Mouse (Mus musculus) stomach, postnatal 0 days (tissue): ENCODE measurements around the gene Parp12. TPM values are rescaled to one million over a fixed set of nuclear protein-coding genes. Genes with fewer than 3 reads are reported as not detected.

Source experiments
- ATAC-seq: fragments of 200-750 bp; cut with Nextera tagmentation; 2 replicates; pipeline ENCODE4 v1.8.0; 2017; ENCODE audit not compliant: low FRiP score, low TSS enrichment
- DNase-seq: peaks from one replicate; pipeline ENCODE4 v3.0.0-alpha.2; 2016; ENCODE audit warnings: low spot score
- H3K27ac ChIP-seq: fragments of 300-500 bp; sonication (generic); replicated peaks from 2 replicates; pipeline ENCODE4 v1.5.1; 2014; ENCODE audit warnings: mild to moderate bottlenecking, control low read depth
- H3K27me3 ChIP-seq: fragments of 300-500 bp; sonication (generic); 2 replicates; pipeline ENCODE4 v1.6.1; 2014; ENCODE audit warnings: low read length; ENCODE audit not compliant: control insufficient read depth, insufficient read depth
- H3K36me3 ChIP-seq: fragments of 300-500 bp; sonication (generic); 2 replicates; pipeline ENCODE4 v1.6.1; 2014; ENCODE audit warnings: low read length, mixed read lengths; ENCODE audit not compliant: control insufficient read depth, insufficient read depth
- H3K4me1 ChIP-seq: fragments of 300-500 bp; sonication (generic); replicated peaks from 2 replicates; pipeline ENCODE4 v1.6.1; 2014; ENCODE audit warnings: antibody characterized with exemption; ENCODE audit not compliant: control insufficient read depth, insufficient read depth
- H3K4me2 ChIP-seq: fragments of 300-500 bp; sonication (generic); replicated peaks from 2 replicates; pipeline ENCODE4 v1.6.1; 2014; ENCODE audit warnings: low read depth, mild to moderate bottlenecking, control low read depth, moderate library complexity
- H3K4me3 ChIP-seq: fragments of 300-500 bp; sonication (generic); 2 replicates; pipeline ENCODE4 v1.5.1; 2014; ENCODE audit warnings: low read depth, low read length, control low read depth
- H3K9ac ChIP-seq: fragments of 300-500 bp; sonication (generic); 2 replicates; pipeline ENCODE4 v1.6.1; 2014; ENCODE audit warnings: mild to moderate bottlenecking, low read length, control low read depth, mixed read lengths
- H3K9me3 ChIP-seq: fragments of 300-500 bp; sonication (generic); 2 replicates; pipeline ENCODE4 v1.6.1; 2016; ENCODE audit warnings: low read length; ENCODE audit not compliant: control insufficient read depth
- CTCF ChIP-seq: IDR thresholded peaks from 2 replicates; pipeline ENCODE4 v1.5.1; 2016; ENCODE audit warnings: antibody characterized with exemption, low read depth, mild to moderate bottlenecking, moderate library complexity
- EP300 ChIP-seq: optimal IDR thresholded peaks from 2 replicates; pipeline ENCODE3; 2016; ENCODE audit warnings: antibody characterized with exemption
- WGBS: fragments of 180-500 bp; shearing (Covaris S2); extraction: QIAGEN DNeasy Blood & Tissue Kit; methylation state at CpG from one replicate; pipeline ENCODE4 v1.1.7; 2014; 5-methylcytosine and 5-hydroxymethylcytosine counted together
- polyA plus RNA-seq: library from polyadenylated mRNA; unstranded; fragments of >200 nt; fragmentation: Nextera tagmentation; extraction: Ambion mirVana; gene quantifications from 2 replicates; pipeline ENCODE4 v1.2.1, GENCODE M21; 2015

The Parp12 gene
- polyA plus RNA-seq, 1 experiment from 2014 or later: 10.1 TPM

GRCm38 (mm10) chr6:39050836-39051235 lies 67.3 kb downstream of the Parp12 start:
- TF ChIP-seq CTCF (no peak), EP300 (no peak)
- Histone ChIP-seq H3K4me3 (no peak overlapping the region), H3K27me3 (no peaks in the 10 kb centered on the region), H3K9me3 (no peaks in the 10 kb centered on the region), H3K4me2 (no peak overlapping the region), H3K27ac (no peak overlapping the region), H3K36me3 (no peaks in the 10 kb centered on the region), H3K4me1 (no peaks in the 10 kb centered on the region; the same call in 1 of the 2 replicates), H3K9ac (no peak overlapping the region)
- WGBS: 35% methylated on average over 6 of the region's 6 CpGs
- ATAC-seq (peak; percentile 25; the same call in 1 of the 2 replicates), DNase-seq (no peak)

- 68% methylated on average over 5 of the region's 5 CpGs for WGBS
- no peaks in the 10 kb centered on the region for H3K9me3 ChIP-seq
Observed at GRCm38 (mm10) chr6:39049141-39049540, 69.0 kb downstream of the Parp12 start.

GRCm38 (mm10) chr6:39040451-39040850 lies 77.7 kb downstream of the Parp12 start:
- Histone ChIP-seq H3K9ac (no peak overlapping the region), H3K4me3 (no peak overlapping the region), H3K9me3 (no peaks in the 10 kb centered on the region), H3K27me3 (no peaks in the 10 kb centered on the region), H3K4me1 (no peaks in the 10 kb centered on the region), H3K36me3 (no peaks in the 10 kb centered on the region), H3K27ac (no peak overlapping the region), H3K4me2 (no peak overlapping the region)
- no peak for TF ChIP-seq EP300
- TF ChIP-seq CTCF: no peak
- WGBS: 64% methylated on average over 9 of the region's 9 CpGs
- ATAC-seq: no peak
- no peak for DNase-seq

More at GRCm38 (mm10) chr6:39049141-39049540, 69.0 kb downstream of the Parp12 start:
- Histone ChIP-seq H3K27me3 (no peaks in the 10 kb centered on the region), H3K4me1 (no peaks in the 10 kb centered on the region; the same call in 1 of the 2 replicates), H3K9ac (no peak overlapping the region), H3K36me3 (no peaks in the 10 kb centered on the region), H3K4me2 (no peak overlapping the region), H3K4me3 (no peak overlapping the region), H3K27ac (no peak overlapping the region)
- ATAC-seq (no peak), DNase-seq (no peak)
- no peak for TF ChIP-seq CTCF

Other genes with a start within 250 kb of the Parp12 start
- 1.9 and 2.0 TPM in 2 replicates for gene Tbxas1, start 242.9 kb downstream of the Parp12 start, polyA plus RNA-seq
- gene Hipk2, start 242.2 kb downstream of the Parp12 start, polyA plus RNA-seq: 13.7 and 13.9 TPM in 2 replicates
- 2.5 and 2.6 TPM in 2 replicates for gene Kdm7a, start 88.4 kb upstream of the Parp12 start, polyA plus RNA-seq